Mouse (Mus musculus): ENCODE measurements around the gene Gm20812. TPM values are rescaled to one million over a fixed set of nuclear protein-coding genes. Genes with fewer than 3 reads are reported as not detected.

The Gm20812 gene
- total RNA-seq (2023) = not detected

GRCm38 (mm10) chrY:12381681-12382080 lies at the start of gene Gm20812:
TSS of gene Gm20812 (plus strand) at chrY:12381981.

Other genes starting within 250 kb of the Gm20812 start
- gene Gm29554, start 108.0 kb upstream of the Gm20812 start, total RNA-seq (2023) = not detected